Mouse (Mus musculus): Measurements from ENCODE around the gene Ifitm6. TPM values are rescaled to one million over a fixed set of nuclear protein-coding genes. Genes with fewer than 3 reads are reported as not detected.
A peak's percentile ranks its signal among the peaks of the same experiment; 100 is the strongest.

Ifitm6 gene
- total and polyA plus RNA-seq, 2 experiments from 2014 or later, result 0.34 to 2.0 TPM

GRCm38 (mm10) chr7:141030390-141030789 lies 12.7 kb upstream of the Ifitm6 start:
- Histone ChIP-seq H3K9ac (no peak overlapping the region), H3K4me3 (ENCODE audit: low read depth, low read length) (no peak overlapping the region), H3K27ac (ENCODE audit: low read depth, low read length) (no peak overlapping the region), H3K9me3 (ENCODE audit: low read length) (no peaks in the 10 kb centered on the region), H3K36me3 (ENCODE audit: insufficient read depth) (no peaks in the 10 kb centered on the region), H3K27me3 (ENCODE audit: insufficient read depth, low read length) (no peaks in the 10 kb centered on the region), H3K4me1 (ENCODE audit: insufficient read depth) (no peaks in the 10 kb centered on the region), H3K4me2 (ENCODE audit: low read depth) (no peak overlapping the region)
- DNase-seq (no peak), ATAC-seq (no peak)
- no peak for TF ChIP-seq CTCF (IDR thresholded peaks at IDR 0.05; ENCODE audit: low read depth)
- 35% methylated on average over 3 of the region's 3 CpGs for WGBS

DNA sequence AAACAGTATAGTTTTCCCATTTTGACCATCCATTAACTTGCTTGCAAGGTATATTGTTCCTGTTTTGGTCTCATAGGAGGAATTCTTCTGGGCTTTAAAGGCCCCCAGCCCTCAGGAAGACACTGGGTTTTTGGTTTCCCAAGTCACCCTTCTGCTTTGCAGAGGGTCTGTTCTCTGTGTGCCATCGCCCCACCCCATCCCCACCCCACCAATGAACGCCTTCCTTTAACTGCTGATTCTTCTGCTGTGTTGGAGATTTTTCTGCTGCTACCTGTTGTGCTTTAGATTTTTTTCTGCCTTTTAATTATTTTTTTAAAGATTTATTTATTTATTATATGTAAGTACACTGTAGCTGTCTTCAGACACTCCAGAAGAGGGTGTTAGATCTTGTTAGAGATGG lies 11.1 kb upstream of the Ifitm6 start, which contains the start of gene Gm17387:
Gene Gm17387, plus strand, starts transcription at position 301 of the 400 bp plus-strand sequence.
- Histone ChIP-seq H3K36me3 (ENCODE audit: insufficient read depth) (no peaks in the 10 kb centered on the region), H3K27ac (ENCODE audit: low read depth, low read length) (no peak within 1 kb of the TSS), H3K4me3 (ENCODE audit: low read depth, low read length) (no peak within 1 kb of the TSS), H3K4me1 (ENCODE audit: insufficient read depth) (no peaks in the 10 kb centered on the region), H3K4me2 (ENCODE audit: low read depth) (no peak within 1 kb of the TSS), H3K27me3 (ENCODE audit: insufficient read depth, low read length) (no peaks in the 10 kb centered on the region), H3K9me3 (ENCODE audit: low read length) (no peaks in the 10 kb centered on the region), H3K9ac (no peak within 1 kb of the TSS)
- DNase-seq, result no peak
- ATAC-seq, result no peak
- WGBS, result 90% methylated on average over 2 of the region's 2 CpGs
- TF ChIP-seq CTCF (IDR thresholded peaks at IDR 0.05; ENCODE audit: low read depth), result no peak

DNA sequence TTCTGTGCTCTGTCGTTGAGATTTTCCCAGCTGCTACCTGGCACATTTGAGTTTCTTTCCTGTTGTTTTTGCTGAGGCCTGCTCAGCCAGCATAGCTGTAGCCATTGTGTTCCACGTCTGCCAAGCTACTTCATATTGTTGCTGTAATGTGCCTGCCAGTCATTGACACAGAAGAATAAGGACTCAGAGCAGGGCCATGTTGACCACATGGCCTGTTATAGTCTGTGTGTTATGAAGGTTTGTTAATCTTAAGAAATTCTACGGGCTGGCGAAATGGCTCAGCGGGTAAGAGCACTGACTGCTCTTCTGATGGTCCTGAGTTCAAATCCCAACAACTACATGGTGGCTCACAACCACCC lies 9.0 kb upstream of the Ifitm6 start:
- no peak overlapping the region for H3K4me3 ChIP-seq (ENCODE audit: low read depth, low read length)
- H3K9me3 ChIP-seq (ENCODE audit: low read length), result no peaks in the 10 kb centered on the region
- H3K9ac ChIP-seq, result no peak overlapping the region
- peak; percentile 18 for DNase-seq
- peak overlapping the region; percentile 70; the same call in 1 of the 2 replicates for H3K27ac ChIP-seq (ENCODE audit: low read depth, low read length)
- H3K36me3 ChIP-seq (ENCODE audit: insufficient read depth), result no peaks in the 10 kb centered on the region
- no peaks in the 10 kb centered on the region for H3K4me1 ChIP-seq (ENCODE audit: insufficient read depth)
- 17% methylated on average over 5 of the region's 5 CpGs for WGBS
- no peak overlapping the region for H3K4me2 ChIP-seq (ENCODE audit: low read depth)
- TF ChIP-seq CTCF (IDR thresholded peaks at IDR 0.05; ENCODE audit: low read depth), result no peak
- ATAC-seq, result peak; percentile 50; the same call in 1 of the 2 replicates
- no peaks in the 10 kb centered on the region for H3K27me3 ChIP-seq (ENCODE audit: insufficient read depth, low read length)

- no peaks in the 10 kb centered on the region for H3K4me1 ChIP-seq (ENCODE audit: insufficient read depth)
- H3K27ac ChIP-seq (ENCODE audit: low read depth, low read length), result peak overlapping the region; percentile 70
- no peak overlapping the region for H3K9ac ChIP-seq
- no peak overlapping the region for H3K4me2 ChIP-seq (ENCODE audit: low read depth)
- ATAC-seq, result peak; percentile 50; the same call in 1 of the 2 replicates
- no peaks in the 10 kb centered on the region for H3K36me3 ChIP-seq (ENCODE audit: insufficient read depth)
- peak; percentile 13 for DNase-seq
- TF ChIP-seq CTCF (IDR thresholded peaks at IDR 0.05; ENCODE audit: low read depth), result no peak
- H3K27me3 ChIP-seq (ENCODE audit: insufficient read depth, low read length), result no peaks in the 10 kb centered on the region
- 4% methylated on average over 6 of the region's 6 CpGs for WGBS
- H3K9me3 ChIP-seq (ENCODE audit: low read length), result no peaks in the 10 kb centered on the region
- no peak overlapping the region for H3K4me3 ChIP-seq (ENCODE audit: low read depth, low read length)
These were observed 8.5 kb upstream of the Ifitm6 start for GRCm38 (mm10) chr7:141026097-141026739.

GRCm38 (mm10) chr7:141024865-141025838 lies 7.4 kb upstream of the Ifitm6 start:
- H3K4me1 ChIP-seq (ENCODE audit: insufficient read depth), result no peaks in the 10 kb centered on the region
- H3K27ac ChIP-seq (ENCODE audit: low read depth, low read length), result peak overlapping the region; percentile 54; the same call in 1 of the 2 replicates
- DNase-seq, result peak; percentile 43
- peak; percentile 78 for ATAC-seq
- TF ChIP-seq CTCF (IDR thresholded peaks at IDR 0.05; ENCODE audit: low read depth), result no peak
- no peak overlapping the region for H3K9ac ChIP-seq
- 9% methylated on average over 6 of the region's 6 CpGs for WGBS
- no peak overlapping the region for H3K4me3 ChIP-seq (ENCODE audit: low read depth, low read length)
- H3K9me3 ChIP-seq (ENCODE audit: low read length), result no peaks in the 10 kb centered on the region
- no peaks in the 10 kb centered on the region for H3K27me3 ChIP-seq (ENCODE audit: insufficient read depth, low read length)
- H3K4me2 ChIP-seq (ENCODE audit: low read depth), result no peak overlapping the region
- no peaks in the 10 kb centered on the region for H3K36me3 ChIP-seq (ENCODE audit: insufficient read depth)

DNA sequence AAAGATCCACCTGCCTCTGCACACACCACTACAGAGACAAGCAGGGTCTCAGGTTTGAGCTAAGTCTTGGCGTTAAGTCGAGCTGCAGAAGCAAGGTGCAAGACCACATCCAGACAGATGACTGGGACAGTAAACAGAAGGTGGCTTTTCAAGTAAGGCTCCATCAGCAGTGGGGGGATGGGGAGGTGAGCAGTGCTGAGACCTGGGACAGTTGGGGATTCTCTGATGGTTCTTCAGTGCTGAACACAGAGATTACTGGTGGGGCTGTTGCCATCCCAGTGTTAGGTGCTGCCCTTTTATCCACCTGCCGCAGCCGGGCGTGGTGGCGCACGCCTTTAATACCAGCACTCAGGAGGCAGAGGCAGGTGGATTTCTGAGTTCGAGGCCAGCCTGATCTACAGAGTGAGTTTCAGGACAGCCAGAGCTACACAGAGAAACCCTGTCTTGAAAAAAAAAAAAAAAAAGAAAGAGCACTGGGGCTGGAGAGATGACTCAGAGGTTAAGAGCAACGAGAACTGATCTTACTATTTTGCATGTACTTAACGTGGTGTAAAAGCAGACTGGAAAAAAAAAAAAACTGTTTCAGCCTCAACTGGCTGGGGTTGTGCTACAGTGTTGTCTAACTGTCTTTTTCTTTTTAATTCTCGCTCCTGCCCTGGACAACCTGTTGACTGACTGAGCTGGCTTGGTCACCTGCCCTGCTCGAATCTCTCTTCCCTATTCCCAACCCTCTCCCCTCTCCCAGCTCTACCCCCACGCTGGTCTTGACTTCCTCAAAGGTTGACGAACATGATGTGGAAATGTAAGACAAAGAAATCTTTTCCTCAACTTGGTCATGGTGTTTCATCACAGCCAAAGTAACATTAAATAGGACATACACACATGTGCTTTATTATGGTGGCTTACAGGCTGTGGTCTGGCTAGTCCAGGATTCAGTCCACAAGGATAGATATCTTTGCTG lies 4.0 kb upstream of the Ifitm6 start:
- no peak for TF ChIP-seq CTCF (IDR thresholded peaks at IDR 0.05; ENCODE audit: low read depth)
- Histone ChIP-seq H3K4me2 (ENCODE audit: low read depth) (no peak overlapping the region), H3K4me1 (ENCODE audit: insufficient read depth) (no peaks in the 10 kb centered on the region), H3K4me3 (ENCODE audit: low read depth, low read length) (no peak overlapping the region), H3K9me3 (ENCODE audit: low read length) (no peaks in the 10 kb centered on the region), H3K27ac (ENCODE audit: low read depth, low read length) (no peak overlapping the region), H3K9ac (no peak overlapping the region), H3K27me3 (ENCODE audit: insufficient read depth, low read length) (no peaks in the 10 kb centered on the region), H3K36me3 (ENCODE audit: insufficient read depth) (no peaks in the 10 kb centered on the region)
- WGBS, result 86% methylated on average over 14 of the region's 14 CpGs
- ATAC-seq, result no peak
- no peak for DNase-seq

Measured in forebrain, postnatal 0 days (tissue).